Mouse (Mus musculus) lung, embryonic 16.5 days (tissue): ENCODE measurements at regions not wholly inside any gene's neighbourhood (a gene's known extent, or its start where the extent isn't known, plus 50 kb on each side); places are given as distances from the start of the nearest gene placed in this dataset.

ENCODE experiments used
- ATAC-seq: fragments of 200-750 bp; cut with Nextera tagmentation; 2 replicates; pipeline ENCODE4 v1.8.0; 2017; ENCODE audit warnings: low read depth, mild to moderate bottlenecking, moderate library complexity
- H3K27ac ChIP-seq: fragments of 300-500 bp; sonication (generic); 2 replicates; pipeline ENCODE4 v1.5.1; 2014; ENCODE audit warnings: mild to moderate bottlenecking, control low read depth, low read length
- H3K27me3 ChIP-seq: fragments of 300-500 bp; sonication (generic); 2 replicates; pipeline ENCODE4 v1.6.1; 2014; ENCODE audit warnings: low read depth, low read length, mixed read lengths; ENCODE audit not compliant: control insufficient read depth, insufficient read depth
- H3K36me3 ChIP-seq: fragments of 300-500 bp; sonication (generic); 2 replicates; pipeline ENCODE4 v1.6.1; 2014; ENCODE audit warnings: low read length; ENCODE audit not compliant: control insufficient read depth, insufficient read depth
- H3K4me1 ChIP-seq: fragments of 300-500 bp; sonication (generic); replicated peaks from 2 replicates; pipeline ENCODE4 v1.6.1; 2014; ENCODE audit warnings: low read length, mixed read lengths; ENCODE audit not compliant: control insufficient read depth, insufficient read depth
- H3K4me2 ChIP-seq: fragments of 300-500 bp; sonication (generic); 2 replicates; pipeline ENCODE4 v1.6.1; 2014; ENCODE audit warnings: low read depth, low read length, control low read depth
- H3K4me3 ChIP-seq: fragments of 300-500 bp; sonication (generic); 2 replicates; pipeline ENCODE4 v1.5.1; 2014; ENCODE audit warnings: mild to moderate bottlenecking, low read length, control low read depth
- H3K9ac ChIP-seq: fragments of 300-500 bp; sonication (generic); 2 replicates; pipeline ENCODE4 v1.6.1; 2014; ENCODE audit warnings: low read length, control low read depth
- H3K9me3 ChIP-seq: fragments of 300-500 bp; sonication (generic); 2 replicates; pipeline ENCODE4 v1.6.1; 2016; ENCODE audit warnings: low read length; ENCODE audit not compliant: control insufficient read depth
- WGBS: fragments of 180-500 bp; shearing (Covaris S2); extraction: QIAGEN DNeasy Blood & Tissue Kit; methylation state at CpG from one replicate; pipeline ENCODE4 v1.1.7; 2014; 5-methylcytosine and 5-hydroxymethylcytosine counted together

GRCm38 (mm10) chr10:87803936-87804791 lies 53.9 kb upstream of the Igf1 start:
- H3K9ac ChIP-seq = no peak overlapping the region
- WGBS = 72% methylated on average over 5 of the region's 5 CpGs
- H3K27ac ChIP-seq = no peak overlapping the region
- no peaks in the 10 kb centered on the region for H3K27me3 ChIP-seq
- no peak overlapping the region for H3K4me2 ChIP-seq
- H3K4me3 ChIP-seq = no peak overlapping the region
- no peaks in the 10 kb centered on the region for H3K9me3 ChIP-seq
- no peak for ATAC-seq
- H3K4me1 ChIP-seq = no peaks in the 10 kb centered on the region
- no peaks in the 10 kb centered on the region for H3K36me3 ChIP-seq

- H3K27me3 ChIP-seq = no peaks in the 10 kb centered on the region
- H3K27ac ChIP-seq = no peak overlapping the region
- 93% methylated on average over 1 of the region's 1 CpGs for WGBS
- H3K4me2 ChIP-seq = no peak overlapping the region
- H3K4me1 ChIP-seq = no peaks in the 10 kb centered on the region
- no peak for ATAC-seq
- no peak overlapping the region for H3K9ac ChIP-seq
- no peaks in the 10 kb centered on the region for H3K9me3 ChIP-seq
- H3K36me3 ChIP-seq = no peaks in the 10 kb centered on the region
- no peak overlapping the region for H3K4me3 ChIP-seq
Measured at GRCm38 (mm10) chr10:87804792-87805082, 53.3 kb upstream of the Igf1 start.
